Mouse (Mus musculus) forebrain, embryonic 13.5 days (tissue): Measurements from ENCODE around the gene BC004004. TPM values are rescaled to one million over a fixed set of nuclear protein-coding genes. Genes with fewer than 3 reads are reported as not detected.
"Not testable (repeated sequence)": the region's sequence is repeated elsewhere in the genome, so short reads cannot be mapped to it uniquely, and the experiment has no call there.

Source experiments
- ATAC-seq: fragments of 200-750 bp; cut with Nextera tagmentation; 2 replicates; pipeline ENCODE4 v1.8.0; 2017
- H3K27ac ChIP-seq: fragments of 300-500 bp; sonication (generic); 2 replicates; pipeline ENCODE4 v1.5.1; 2015; ENCODE audit warnings: inconsistent platforms, mild to moderate bottlenecking, moderate library complexity
- H3K27me3 ChIP-seq: fragments of 300-500 bp; sonication (generic); 2 replicates; pipeline ENCODE4 v1.6.1; 2015; ENCODE audit warnings: mild to moderate bottlenecking, inconsistent platforms
- H3K36me3 ChIP-seq: fragments of 300-500 bp; sonication (generic); 2 replicates; pipeline ENCODE4 v1.6.1; 2015; ENCODE audit warnings: mild to moderate bottlenecking, inconsistent platforms; ENCODE audit not compliant: poor library complexity, severe bottlenecking
- H3K4me1 ChIP-seq: fragments of 300-500 bp; sonication (generic); 2 replicates; pipeline ENCODE4 v1.6.1; 2015; ENCODE audit warnings: inconsistent platforms
- H3K4me2 ChIP-seq: fragments of 300-500 bp; sonication (generic); 2 replicates; pipeline ENCODE4 v1.6.1; 2015; ENCODE audit warnings: inconsistent platforms, mild to moderate bottlenecking, moderate library complexity
- H3K4me3 ChIP-seq: fragments of 300-500 bp; sonication (generic); 2 replicates; pipeline ENCODE4 v1.5.1; 2015; ENCODE audit warnings: mild to moderate bottlenecking, inconsistent platforms
- H3K9ac ChIP-seq: fragments of 300-500 bp; sonication (generic); 2 replicates; pipeline ENCODE4 v1.6.1; 2015; ENCODE audit warnings: mild to moderate bottlenecking, inconsistent platforms
- H3K9me3 ChIP-seq: fragments of 300-500 bp; sonication (generic); replicated peaks from 2 replicates; pipeline ENCODE4 v1.6.1; 2016; ENCODE audit warnings: inconsistent platforms
- WGBS: fragments of 180-500 bp; shearing (Covaris S2); methylation state at CpG from one replicate; pipeline ENCODE4 v1.1.7; 2015; 5-methylcytosine and 5-hydroxymethylcytosine counted together
- polyA plus RNA-seq: library from polyadenylated mRNA; unstranded; fragments of >200 nt; fragmentation: Nextera tagmentation; extraction: Ambion mirVana; gene quantifications from 2 replicates; pipeline ENCODE4 v1.2.1, GENCODE M21; 2015

The BC004004 gene
- polyA plus RNA-seq, 1 experiment from 2014 or later = 78.7 TPM

- no peak overlapping the region for H3K4me3 ChIP-seq
- WGBS = 51% methylated on average over 3 of the region's 3 CpGs
- ATAC-seq = no peak
- 0 out of 2 replicates have a peak, but pooled peaks cover 2% of the 10 kb centered on the region for H3K4me1 ChIP-seq
- peaks cover 6% of the 10 kb centered on the region; the same call in 1 of the 2 replicates for H3K9me3 ChIP-seq
- H3K4me2 ChIP-seq = no peak overlapping the region
- no peak overlapping the region for H3K9ac ChIP-seq
- H3K27me3 ChIP-seq = peaks cover 17% of the 10 kb centered on the region
- no peak overlapping the region for H3K27ac ChIP-seq
- H3K36me3 ChIP-seq = 0 out of 2 replicates have a peak, but pooled peaks cover 3% of the 10 kb centered on the region
Measured at GRCm38 (mm10) chr17:29316891-29317290, 48.3 kb downstream of the BC004004 start.

- H3K27me3 ChIP-seq = peaks cover 22% of the 10 kb centered on the region
- not testable (repeated sequence) for H3K4me1 ChIP-seq, H3K9me3 ChIP-seq, H3K27ac ChIP-seq, ATAC-seq, H3K9ac ChIP-seq, H3K36me3 ChIP-seq, H3K4me3 ChIP-seq, H3K4me2 ChIP-seq
- WGBS = 94% methylated on average over 3 of the region's 3 CpGs
Measured at GRCm38 (mm10) chr17:29317380-29317779, 48.8 kb downstream of the BC004004 start, which contains the start of gene Pi16. Pi16 (plus strand) TSS chr17:29317680.

GRCm38 (mm10) chr17:29318731-29319250 lies 50.2 kb downstream of the BC004004 start:
- WGBS = 54% methylated on average over 6 of the region's 6 CpGs

GRCm38 (mm10) chr17:29319476-29319875 lies 50.9 kb downstream of the BC004004 start:
- Histone ChIP-seq H3K9ac (no peak overlapping the region), H3K27ac (no peak overlapping the region), H3K9me3 (no peaks in the 10 kb centered on the region), H3K4me1 (0 out of 2 replicates have a peak, but pooled peaks cover 11% of the 10 kb centered on the region), H3K4me2 (no peak overlapping the region), H3K4me3 (no peak overlapping the region), H3K36me3 (no peaks in the 10 kb centered on the region), H3K27me3 (peaks cover 33% of the 10 kb centered on the region)
- 88% methylated on average over 7 of the region's 7 CpGs for WGBS
- no peak for ATAC-seq

More at GRCm38 (mm10) chr17:29318731-29319250, 50.2 kb downstream of the BC004004 start:
- Histone ChIP-seq H3K27me3 (peaks cover 31% of the 10 kb centered on the region), H3K9ac (no peak overlapping the region), H3K9me3 (no peaks in the 10 kb centered on the region), H3K36me3 (no peaks in the 10 kb centered on the region), H3K27ac (no peak overlapping the region), H3K4me3 (no peak overlapping the region), H3K4me1 (0 out of 2 replicates have a peak, but pooled peaks cover 11% of the 10 kb centered on the region), H3K4me2 (no peak overlapping the region)
- ATAC-seq = no peak

GRCm38 (mm10) chr17:29319881-29320639 lies 51.5 kb downstream of the BC004004 start:
- ATAC-seq = no peak
- H3K4me2 ChIP-seq = no peak overlapping the region
- peaks cover 33% of the 10 kb centered on the region for H3K27me3 ChIP-seq
- WGBS = 76% methylated on average over 8 of the region's 8 CpGs
- 0 out of 2 replicates have a peak, but pooled peaks cover 11% of the 10 kb centered on the region for H3K4me1 ChIP-seq
- H3K36me3 ChIP-seq = no peaks in the 10 kb centered on the region
- no peak overlapping the region for H3K27ac ChIP-seq
- H3K9me3 ChIP-seq = no peaks in the 10 kb centered on the region
- H3K4me3 ChIP-seq = no peak overlapping the region
- no peak overlapping the region for H3K9ac ChIP-seq

- Histone ChIP-seq H3K27me3 (peaks cover 33% of the 10 kb centered on the region), H3K36me3 (no peaks in the 10 kb centered on the region), H3K27ac (no peak overlapping the region), H3K9me3 (no peaks in the 10 kb centered on the region), H3K4me1 (peaks cover 26% of the 10 kb centered on the region), H3K4me3 (no peak overlapping the region), H3K4me2 (peak overlapping the region; percentile 12; the same call in 1 of the 2 replicates), H3K9ac (no peak overlapping the region)
- 20% methylated on average over 41 of the region's 41 CpGs for WGBS
- ATAC-seq = no peak
Measured at GRCm38 (mm10) chr17:29321765-29322602, 53.4 kb downstream of the BC004004 start.

- Histone ChIP-seq H3K27me3 (peaks cover 33% of the 10 kb centered on the region), H3K4me3 (no peak overlapping the region), H3K4me2 (peak overlapping the region; percentile 12; the same call in 1 of the 2 replicates), H3K9ac (no peak overlapping the region), H3K9me3 (no peaks in the 10 kb centered on the region), H3K36me3 (no peaks in the 10 kb centered on the region), H3K4me1 (peaks cover 32% of the 10 kb centered on the region), H3K27ac (no peak overlapping the region)
- ATAC-seq = no peak
- 15% methylated on average over 18 of the region's 18 CpGs for WGBS
Measured at GRCm38 (mm10) chr17:29322603-29322962, 54.0 kb downstream of the BC004004 start.

GRCm38 (mm10) chr17:29323625-29324024 lies 55.0 kb downstream of the BC004004 start:
- H3K9me3 ChIP-seq = no peaks in the 10 kb centered on the region
- H3K27me3 ChIP-seq = peaks cover 33% of the 10 kb centered on the region
- 90% methylated on average over 3 of the region's 3 CpGs for WGBS
- no peak overlapping the region for H3K4me3 ChIP-seq
- no peak overlapping the region for H3K9ac ChIP-seq
- H3K36me3 ChIP-seq = no peaks in the 10 kb centered on the region
- H3K4me1 ChIP-seq = peaks cover 32% of the 10 kb centered on the region
- ATAC-seq = no peak
- no peak overlapping the region for H3K27ac ChIP-seq
- H3K4me2 ChIP-seq = no peak overlapping the region

- WGBS = 46% methylated on average over 13 of the region's 13 CpGs
Measured at GRCm38 (mm10) chr17:29325831-29326230, 57.2 kb downstream of the BC004004 start.

GRCm38 (mm10) chr17:29326531-29327529 lies 58.2 kb downstream of the BC004004 start:
- 5% methylated on average over 52 of the region's 52 CpGs for WGBS

More at GRCm38 (mm10) chr17:29325831-29326230, 57.2 kb downstream of the BC004004 start:
- ATAC-seq = no peak
- Histone ChIP-seq H3K4me2 (peak overlapping the region; percentile 70), H3K27ac (no peak overlapping the region), H3K4me3 (peak overlapping the region; percentile 39; the same call in 1 of the 2 replicates), H3K9ac (peak overlapping the region; percentile 62), H3K36me3 (peaks cover 9% of the 10 kb centered on the region), H3K9me3 (no peaks in the 10 kb centered on the region), H3K4me1 (peaks cover 38% of the 10 kb centered on the region), H3K27me3 (peaks cover 27% of the 10 kb centered on the region)

GRCm38 (mm10) chr17:29327691-29328090 lies 59.1 kb downstream of the BC004004 start:
- H3K36me3 ChIP-seq = peaks cover 27% of the 10 kb centered on the region
- H3K4me1 ChIP-seq = peaks cover 39% of the 10 kb centered on the region
- H3K27ac ChIP-seq = no peak overlapping the region; the same call in 1 of the 2 replicates
- peak overlapping the region; percentile 70; the same call in 1 of the 2 replicates for H3K4me2 ChIP-seq
- H3K4me3 ChIP-seq = no peak overlapping the region
- 79% methylated on average over 9 of the region's 9 CpGs for WGBS
- no peaks in the 10 kb centered on the region for H3K9me3 ChIP-seq
- no peak for ATAC-seq
- peak overlapping the region; percentile 62; the same call in 1 of the 2 replicates for H3K9ac ChIP-seq
- H3K27me3 ChIP-seq = peaks cover 8% of the 10 kb centered on the region

More at GRCm38 (mm10) chr17:29326531-29327529, 58.2 kb downstream of the BC004004 start:
- H3K27me3 ChIP-seq = peaks cover 17% of the 10 kb centered on the region
- H3K4me1 ChIP-seq = peaks cover 46% of the 10 kb centered on the region
- H3K4me2 ChIP-seq = peak overlapping the region; percentile 70
- peak overlapping the region; percentile 58 for H3K27ac ChIP-seq
- H3K36me3 ChIP-seq = peaks cover 18% of the 10 kb centered on the region
- ATAC-seq = peak; percentile 60
- no peaks in the 10 kb centered on the region for H3K9me3 ChIP-seq
- peak overlapping the region; percentile 62 for H3K9ac ChIP-seq
- H3K4me3 ChIP-seq = peak overlapping the region; percentile 39
